Mouse (Mus musculus): Measurements from ENCODE around the gene L3mbtl3. TPM values are rescaled to one million over a fixed set of nuclear protein-coding genes. Genes with fewer than 3 reads are reported as not detected.

Gene L3mbtl3
- polyA plus RNA-seq, 1 experiment from 2014 or later = 33.1 TPM

DNA sequence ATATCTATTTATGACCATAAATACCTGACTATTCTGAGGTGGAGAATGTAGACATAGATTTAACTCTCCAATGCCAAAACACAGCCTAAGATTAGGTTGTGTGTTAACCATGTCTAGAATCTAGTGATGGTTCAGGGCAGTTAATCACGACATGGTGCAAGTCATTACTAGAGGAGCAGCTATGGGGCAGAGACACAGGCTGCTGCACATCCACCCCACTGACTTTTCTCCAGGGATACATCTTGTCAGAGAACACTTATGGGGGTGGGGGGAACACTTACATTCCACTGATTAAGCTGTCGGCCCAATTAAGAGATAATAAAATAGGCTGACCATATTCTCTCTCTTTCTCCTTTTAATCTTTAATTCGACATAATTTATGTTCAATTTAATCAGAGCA, 46.9 kb downstream of the L3mbtl3 start:
- H3K36me3 ChIP-seq = peaks cover 60% of the 10 kb centered on the region
- H3K4me3 ChIP-seq = no peak overlapping the region
- 53% methylated on average over 3 of the region's 3 CpGs for WGBS
- no peaks in the 10 kb centered on the region for H3K4me1 ChIP-seq
- no peaks in the 10 kb centered on the region for H3K9me3 ChIP-seq
- no peak for ATAC-seq (ENCODE audit: low FRiP score, low read depth)
- H3K4me2 ChIP-seq (replicated peaks) = no peak overlapping the region
- H3K27ac ChIP-seq = no peak overlapping the region
- no peaks in the 10 kb centered on the region for H3K27me3 ChIP-seq
- no peak overlapping the region for H3K9ac ChIP-seq

DNA sequence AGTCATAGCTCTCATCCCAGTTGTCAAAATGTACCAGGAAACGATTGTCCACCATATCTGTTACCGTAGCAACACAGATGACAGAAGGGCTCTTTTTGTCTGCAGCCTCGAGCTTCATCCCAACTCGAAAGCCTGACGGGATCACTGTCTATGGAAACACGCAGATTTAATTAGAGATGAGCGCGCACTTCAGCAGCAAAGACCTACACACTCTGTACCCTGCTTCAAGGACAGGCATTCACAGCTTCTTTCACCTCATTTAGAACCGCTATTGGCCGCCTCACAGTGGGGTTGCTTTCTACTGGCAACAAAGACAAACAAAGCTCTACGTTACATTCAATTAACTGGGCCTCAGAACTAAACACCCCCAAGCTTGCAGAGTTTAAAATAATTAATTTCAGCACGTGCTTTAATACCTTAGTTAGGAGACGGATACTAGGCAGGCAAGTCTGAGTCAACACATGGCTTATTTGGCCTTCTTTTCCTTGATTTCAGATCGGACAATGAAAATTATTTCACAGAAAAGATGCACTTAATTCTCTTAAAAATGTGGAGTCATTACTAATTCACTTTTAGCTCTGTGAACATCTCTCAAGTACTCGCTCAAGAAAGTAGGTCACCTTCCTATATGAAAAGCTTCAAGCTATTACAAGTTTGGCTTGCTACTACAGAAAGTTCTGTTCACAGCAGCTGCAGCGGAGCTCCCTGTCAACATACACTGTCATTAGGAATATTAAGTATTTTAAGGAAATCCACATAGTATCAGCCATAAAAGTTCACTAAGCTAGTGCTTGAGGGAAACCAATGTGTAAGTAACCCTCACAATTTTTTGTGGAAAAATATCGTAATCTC, 47.9 kb downstream of the L3mbtl3 start:
- no peak overlapping the region for H3K4me3 ChIP-seq
- no peaks in the 10 kb centered on the region for H3K4me1 ChIP-seq
- H3K36me3 ChIP-seq = peaks cover 64% of the 10 kb centered on the region
- no peak overlapping the region for H3K9ac ChIP-seq
- H3K4me2 ChIP-seq (replicated peaks) = no peak overlapping the region
- H3K27me3 ChIP-seq = no peaks in the 10 kb centered on the region
- H3K27ac ChIP-seq = no peak overlapping the region
- ATAC-seq (ENCODE audit: low FRiP score, low read depth) = no peak
- H3K9me3 ChIP-seq = no peaks in the 10 kb centered on the region
- 64% methylated on average over 17 of the region's 17 CpGs for WGBS

DNA sequence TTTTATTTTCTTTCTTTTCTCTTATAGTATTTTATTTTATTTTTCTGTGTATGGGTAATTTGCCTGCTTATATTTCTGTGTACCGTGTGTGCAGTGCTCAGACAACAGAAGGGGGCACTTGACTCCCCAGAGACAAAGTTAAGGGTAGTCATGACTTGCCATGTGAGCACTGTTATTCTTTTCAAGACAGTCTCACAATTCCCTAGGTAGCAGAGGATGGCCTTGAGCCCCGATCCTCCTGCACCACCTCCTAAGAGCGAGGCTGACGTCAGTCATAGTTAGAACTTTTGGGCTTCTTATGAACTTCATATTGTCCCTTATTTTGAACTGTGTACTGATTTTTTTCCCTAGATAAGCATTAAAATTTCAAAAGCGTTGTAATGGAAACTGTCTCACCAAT, 48.5 kb downstream of the L3mbtl3 start:
- no peak overlapping the region for H3K9ac ChIP-seq
- H3K4me2 ChIP-seq (replicated peaks) = no peak overlapping the region
- H3K36me3 ChIP-seq = peaks cover 65% of the 10 kb centered on the region
- no peak for ATAC-seq (ENCODE audit: low FRiP score, low read depth)
- H3K4me1 ChIP-seq = no peaks in the 10 kb centered on the region
- no peak overlapping the region for H3K4me3 ChIP-seq
- no peak overlapping the region for H3K27ac ChIP-seq
- H3K9me3 ChIP-seq = no peaks in the 10 kb centered on the region
- 90% methylated on average over 5 of the region's 5 CpGs for WGBS
- no peaks in the 10 kb centered on the region for H3K27me3 ChIP-seq

DNA sequence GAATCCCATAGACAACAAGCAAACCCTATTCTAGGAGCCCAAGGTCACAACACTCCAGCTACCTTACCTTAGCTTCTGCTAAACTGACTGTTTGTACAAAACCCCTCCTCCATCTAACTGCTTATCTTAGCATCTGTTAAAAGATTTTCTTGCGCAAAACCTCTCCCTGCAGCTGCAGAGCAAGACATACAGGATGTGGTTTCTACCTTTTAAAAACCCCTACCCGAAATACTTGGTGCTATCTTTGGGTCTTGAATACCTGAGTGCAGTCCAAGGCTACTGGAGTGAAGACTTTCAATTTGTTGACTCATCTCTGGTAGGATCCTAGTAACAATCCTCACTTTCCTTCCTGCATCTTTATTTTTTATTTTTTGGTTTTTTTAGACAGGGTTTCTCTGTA, 50.5 kb downstream of the L3mbtl3 start:
- peaks cover 70% of the 10 kb centered on the region for H3K36me3 ChIP-seq

DNA sequence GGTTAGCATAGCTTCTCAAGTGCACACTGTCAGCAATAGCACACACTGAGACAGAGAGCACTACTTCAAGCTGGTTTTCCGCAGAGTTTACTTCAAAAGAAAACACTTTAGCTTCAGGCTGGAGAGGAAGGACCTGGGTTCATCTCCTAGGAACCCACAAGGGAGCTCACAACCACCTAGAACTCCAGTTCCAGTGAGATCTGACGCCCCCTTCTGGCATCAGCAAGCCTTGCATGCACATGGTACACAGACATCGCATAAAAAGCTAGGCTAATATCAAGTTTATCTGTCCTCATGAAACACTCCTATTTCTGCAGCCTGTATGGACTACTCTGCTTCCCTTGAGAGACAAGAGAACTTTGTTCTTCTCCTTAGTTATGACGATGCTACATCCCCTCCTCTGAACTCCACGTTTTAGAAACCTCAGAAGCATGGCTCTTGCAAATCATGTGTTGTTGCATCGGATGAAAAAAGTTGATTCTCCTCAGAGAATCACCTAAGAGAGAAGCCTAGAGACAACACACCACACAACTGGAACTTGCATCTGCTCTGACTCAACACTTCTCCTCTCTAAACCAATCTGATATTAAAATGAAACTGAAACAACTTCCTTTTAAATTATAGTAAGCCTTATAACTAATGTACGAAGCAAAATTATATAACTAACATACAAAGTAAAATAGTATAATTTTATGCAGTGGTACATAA, 53.3 kb downstream of the L3mbtl3 start:
- WGBS = 82% methylated on average over 7 of the region's 7 CpGs
- Histone ChIP-seq H3K9ac (no peak overlapping the region), H3K4me3 (no peak overlapping the region), H3K4me1 (no peaks in the 10 kb centered on the region), H3K9me3 (no peaks in the 10 kb centered on the region), H3K4me2 (replicated peaks) (no peak overlapping the region), H3K36me3 (peaks cover 66% of the 10 kb centered on the region), H3K27ac (no peak overlapping the region), H3K27me3 (no peaks in the 10 kb centered on the region)
- ATAC-seq (ENCODE audit: low FRiP score, low read depth) = no peak

More for the DNA sequence above, 50.5 kb downstream of the L3mbtl3 start:
- H3K27ac ChIP-seq = no peak overlapping the region
- no peak overlapping the region for H3K9ac ChIP-seq
- no peak overlapping the region for H3K4me2 ChIP-seq (replicated peaks)
- 85% methylated on average over 2 of the region's 2 CpGs for WGBS
- no peaks in the 10 kb centered on the region for H3K27me3 ChIP-seq
- no peak for ATAC-seq (ENCODE audit: low FRiP score, low read depth)
- no peaks in the 10 kb centered on the region for H3K9me3 ChIP-seq
- H3K4me1 ChIP-seq = no peaks in the 10 kb centered on the region
- no peak overlapping the region for H3K4me3 ChIP-seq

DNA sequence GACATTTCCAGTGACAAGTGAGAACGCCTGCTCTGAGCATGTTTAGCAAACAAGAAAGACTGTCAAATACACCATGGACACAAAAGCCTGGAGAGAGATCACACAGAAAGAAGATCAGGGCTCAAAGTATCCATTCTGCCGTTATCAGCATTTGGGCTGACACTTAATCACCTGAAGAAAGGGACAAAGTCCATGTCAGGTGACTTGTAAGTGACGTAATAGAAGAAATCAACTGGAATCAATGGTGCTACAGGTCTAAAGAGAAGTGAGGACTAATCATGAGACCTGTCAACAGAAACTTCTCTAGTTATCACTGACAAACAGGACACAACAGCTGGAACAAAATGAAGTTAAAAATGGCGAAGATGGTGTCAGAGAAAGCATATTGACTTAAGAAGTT, 55.1 kb downstream of the L3mbtl3 start:
- 90% methylated on average over 4 of the region's 4 CpGs for WGBS
- Histone ChIP-seq H3K4me3 (no peak overlapping the region), H3K27me3 (no peaks in the 10 kb centered on the region), H3K4me2 (replicated peaks) (no peak overlapping the region), H3K4me1 (no peaks in the 10 kb centered on the region), H3K27ac (no peak overlapping the region), H3K36me3 (peaks cover 67% of the 10 kb centered on the region), H3K9me3 (no peaks in the 10 kb centered on the region), H3K9ac (no peak overlapping the region)
- no peak for ATAC-seq (ENCODE audit: low FRiP score, low read depth)

DNA sequence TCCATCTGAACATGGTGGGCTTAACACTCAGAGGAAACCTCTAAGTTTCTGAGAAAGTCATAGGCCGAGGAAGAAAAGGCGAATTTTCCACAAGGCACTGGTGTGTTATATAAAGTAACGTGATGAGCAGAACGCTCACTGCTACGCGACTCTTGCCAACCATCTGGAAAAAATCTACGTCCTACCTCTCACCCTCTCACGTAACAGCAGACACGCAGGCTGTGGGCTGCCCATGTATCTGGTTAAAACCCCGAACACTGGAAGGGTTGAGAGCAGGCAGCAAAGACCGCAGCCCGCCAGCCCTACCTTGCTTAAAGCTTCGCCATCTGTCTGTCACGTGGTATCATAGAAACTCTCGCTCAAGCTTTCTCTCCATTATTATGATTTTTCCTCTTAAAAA, 61.4 kb downstream of the L3mbtl3 start:
- 55% methylated on average over 15 of the region's 15 CpGs for WGBS
- no peaks in the 10 kb centered on the region for H3K9me3 ChIP-seq
- H3K4me2 ChIP-seq (replicated peaks) = no peak overlapping the region
- H3K27ac ChIP-seq = no peak overlapping the region; the same call in 1 of the 2 replicates
- H3K4me1 ChIP-seq = peaks cover 3% of the 10 kb centered on the region; the same call in 1 of the 2 replicates
- no peak overlapping the region for H3K4me3 ChIP-seq
- no peak overlapping the region for H3K9ac ChIP-seq
- peak; percentile 93 for ATAC-seq (ENCODE audit: low FRiP score, low read depth)
- no peaks in the 10 kb centered on the region for H3K27me3 ChIP-seq
- peaks cover 71% of the 10 kb centered on the region for H3K36me3 ChIP-seq

DNA sequence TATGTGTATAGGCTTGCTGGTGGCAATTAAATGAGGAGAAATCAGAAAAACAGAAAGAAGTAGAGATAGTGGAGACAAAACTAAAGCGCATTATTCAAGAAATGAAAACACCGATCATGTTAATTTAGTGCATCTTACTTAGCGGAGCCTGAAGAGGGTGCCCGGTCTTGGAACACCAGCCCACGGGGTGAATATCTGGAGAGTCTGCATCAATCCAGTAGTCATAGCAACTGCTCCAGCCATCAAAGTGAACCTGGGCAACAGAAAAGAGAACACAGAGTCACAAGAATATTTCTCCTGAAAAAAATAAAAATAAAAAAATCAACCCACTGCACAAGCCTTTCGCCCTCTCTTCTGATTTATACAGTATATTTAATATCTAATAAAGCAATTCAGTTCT, 72.3 kb downstream of the L3mbtl3 start:
- Histone ChIP-seq H3K4me2 (replicated peaks) (no peak overlapping the region), H3K36me3 (peaks cover 59% of the 10 kb centered on the region), H3K4me3 (no peak overlapping the region), H3K27ac (no peak overlapping the region), H3K27me3 (no peaks in the 10 kb centered on the region), H3K4me1 (no peaks in the 10 kb centered on the region), H3K9ac (no peak overlapping the region), H3K9me3 (no peaks in the 10 kb centered on the region)
- WGBS = 95% methylated on average over 6 of the region's 6 CpGs
- ATAC-seq (ENCODE audit: low FRiP score, low read depth) = no peak

DNA sequence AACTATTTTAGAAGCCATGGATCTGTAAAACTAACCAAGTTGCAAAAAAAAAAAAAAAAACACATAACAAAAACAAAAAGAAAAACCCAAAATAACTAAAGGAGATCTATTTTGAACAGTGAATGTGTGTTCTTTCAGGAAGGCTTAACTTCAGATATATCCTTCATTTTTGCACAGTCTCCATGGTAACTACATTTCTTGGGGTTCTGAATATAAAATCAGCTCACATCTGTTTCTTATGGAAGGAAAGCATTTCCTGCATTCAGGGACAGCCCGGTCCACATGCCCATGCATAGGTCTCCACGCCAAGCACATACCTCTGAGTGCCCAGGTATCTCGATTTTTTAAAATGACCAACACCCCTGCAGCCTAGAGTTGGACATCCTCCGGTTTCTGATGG, 73.4 kb downstream of the L3mbtl3 start:
- H3K27me3 ChIP-seq = no peaks in the 10 kb centered on the region
- no peaks in the 10 kb centered on the region for H3K9me3 ChIP-seq
- H3K36me3 ChIP-seq = peaks cover 59% of the 10 kb centered on the region
- 83% methylated on average over 4 of the region's 4 CpGs for WGBS
- H3K4me1 ChIP-seq = no peaks in the 10 kb centered on the region
- no peak overlapping the region for H3K27ac ChIP-seq
- H3K9ac ChIP-seq = no peak overlapping the region
- H3K4me3 ChIP-seq = no peak overlapping the region
- no peak for ATAC-seq (ENCODE audit: low FRiP score, low read depth)
- no peak overlapping the region for H3K4me2 ChIP-seq (replicated peaks)

DNA sequence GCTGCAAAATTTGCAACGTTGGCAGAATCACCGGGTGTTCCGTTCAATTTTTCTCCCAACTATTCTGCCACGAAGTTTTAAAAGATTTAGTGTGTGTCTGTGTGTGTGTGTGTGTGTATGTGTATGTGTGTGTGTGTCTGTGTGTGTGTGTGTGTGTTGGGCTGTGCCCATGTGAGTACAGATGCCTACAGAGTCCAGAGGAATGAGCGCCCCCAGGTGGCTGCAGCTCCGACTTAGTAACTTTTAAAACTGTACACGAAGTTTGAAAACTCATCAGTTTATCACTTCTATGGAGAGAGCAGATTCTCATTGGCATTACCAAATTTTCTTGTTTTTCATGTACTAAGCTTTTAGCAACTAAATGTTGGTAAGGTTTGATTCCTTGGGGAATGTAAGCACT, 78.1 kb downstream of the L3mbtl3 start:
- peaks cover 72% of the 10 kb centered on the region for H3K36me3 ChIP-seq
- no peak overlapping the region for H3K9ac ChIP-seq
- no peaks in the 10 kb centered on the region for H3K9me3 ChIP-seq
- ATAC-seq (ENCODE audit: low FRiP score, low read depth) = no peak
- H3K4me3 ChIP-seq = no peak overlapping the region
- H3K4me2 ChIP-seq (replicated peaks) = no peak overlapping the region
- no peaks in the 10 kb centered on the region for H3K4me1 ChIP-seq
- 90% methylated on average over 7 of the region's 7 CpGs for WGBS
- H3K27ac ChIP-seq = no peak overlapping the region
- no peaks in the 10 kb centered on the region for H3K27me3 ChIP-seq

DNA sequence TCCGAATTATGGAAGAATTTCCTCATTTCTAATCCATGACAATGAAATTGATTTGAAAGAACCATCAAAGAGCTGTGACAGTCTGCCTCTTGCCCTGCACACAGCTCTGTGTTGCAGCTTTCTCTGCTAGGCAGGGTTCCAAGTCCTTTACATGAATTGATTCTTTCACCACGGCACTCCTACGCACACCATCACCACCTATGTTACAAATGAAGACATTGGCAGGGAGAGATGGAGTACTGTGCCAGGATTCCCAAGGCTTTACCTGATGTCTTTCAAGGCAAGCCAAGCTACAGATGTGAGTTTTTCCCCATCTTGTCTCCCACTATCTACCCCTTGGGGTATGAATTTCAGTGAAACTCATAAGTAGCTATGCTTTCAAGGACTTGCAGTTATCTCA, 78.6 kb downstream of the L3mbtl3 start:
- WGBS = 86% methylated on average over 3 of the region's 3 CpGs
- no peak overlapping the region for H3K27ac ChIP-seq
- no peaks in the 10 kb centered on the region for H3K9me3 ChIP-seq
- peaks cover 73% of the 10 kb centered on the region for H3K36me3 ChIP-seq
- H3K4me3 ChIP-seq = no peak overlapping the region
- no peak overlapping the region for H3K4me2 ChIP-seq (replicated peaks)
- H3K9ac ChIP-seq = no peak overlapping the region
- ATAC-seq (ENCODE audit: low FRiP score, low read depth) = no peak
- H3K27me3 ChIP-seq = no peaks in the 10 kb centered on the region
- no peaks in the 10 kb centered on the region for H3K4me1 ChIP-seq

DNA sequence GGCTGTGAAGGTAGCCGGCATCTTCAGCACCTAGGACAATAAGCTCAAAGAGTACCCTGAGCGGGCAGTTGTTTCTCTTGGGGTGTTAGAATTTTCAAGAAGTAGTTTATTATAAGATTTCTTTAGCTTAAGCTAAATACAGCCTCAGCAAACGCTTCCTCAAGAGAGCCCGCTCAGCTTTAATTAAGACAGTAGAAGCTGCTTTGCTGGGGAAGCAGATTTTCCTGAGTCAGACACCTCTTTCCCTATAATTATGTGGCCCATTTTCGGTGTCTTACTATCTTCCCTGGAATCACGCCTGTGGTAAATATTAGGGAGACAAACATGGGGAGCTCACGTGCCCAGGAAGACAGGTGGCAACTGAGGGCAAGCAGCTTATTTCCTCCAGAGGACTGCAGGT, 88.6 kb downstream of the L3mbtl3 start:
- ATAC-seq (ENCODE audit: low FRiP score, low read depth) = no peak
- 90% methylated on average over 7 of the region's 7 CpGs for whole genome bisulfite sequencing
- Histone ChIP-seq H3K27me3 (no peaks in the 10 kb centered on the region), H3K4me1 (peaks cover 6% of the 10 kb centered on the region; the same call in 1 of the 2 replicates), H3K4me2 (replicated peaks) (no peak overlapping the region), H3K4me3 (no peak overlapping the region), H3K9me3 (no peaks in the 10 kb centered on the region), H3K9ac (no peak overlapping the region), H3K36me3 (peaks cover 49% of the 10 kb centered on the region), H3K27ac (no peak overlapping the region)
